Mouse (Mus musculus) E14TG2a.4 (cell line): Measurements from ENCODE around the gene Tex2.

Source experiments
- CTCF ChIP-seq: conservative IDR thresholded peaks from 2 replicates; pipeline ENCODE4 v1.5.1; 2014; ENCODE audit warnings: low read length
- POU5F1 ChIP-seq: IDR thresholded peaks from 2 replicates; pipeline ENCODE4 v1.6.1; 2014; ENCODE audit warnings: low read length, borderline replicate concordance

DNA sequence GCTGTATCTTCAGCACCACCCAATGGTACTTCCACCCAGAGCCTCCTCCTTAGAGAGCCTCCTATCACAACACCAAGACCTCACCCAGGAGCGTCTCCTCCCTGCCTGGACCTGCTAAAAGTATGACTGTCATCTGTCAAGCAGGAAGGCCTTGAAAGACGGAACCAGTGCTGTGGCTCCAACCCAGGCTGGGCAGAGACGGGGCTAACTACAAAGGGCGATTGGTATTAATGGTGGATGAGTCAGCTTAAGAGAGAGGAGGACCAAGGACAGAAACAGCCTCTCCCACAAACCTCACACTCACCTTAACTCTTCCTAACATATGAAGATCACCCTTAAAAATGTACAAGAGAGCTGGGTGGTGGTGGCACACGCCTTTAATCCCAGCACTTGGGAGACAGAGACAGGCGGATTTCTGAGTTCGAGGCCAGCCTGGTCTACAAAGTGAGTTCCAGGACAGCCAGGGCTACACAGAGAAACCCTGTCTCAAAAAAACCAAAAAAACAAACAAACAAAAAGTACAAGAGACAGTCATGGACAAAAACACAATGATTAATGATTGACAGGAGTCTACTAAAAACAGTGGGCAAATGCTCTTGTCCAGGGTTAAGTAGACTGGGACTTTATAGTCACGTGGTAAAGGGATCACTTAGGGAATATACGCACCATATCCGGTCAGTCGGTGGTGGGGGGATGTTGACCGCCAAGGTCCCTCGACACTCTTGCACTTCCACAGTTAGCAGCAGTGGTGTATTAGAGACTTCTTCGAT lies 101.8 kb downstream of the Tex2 start:
- TF ChIP-seq CTCF (no peak), POU5F1 (no peak)
